11 mouse cellular contexts compared by ENCODE assay signal in genomic region chr9:78547742-78548141, GRCm38 (mm10). TPM values are rescaled to one million over a fixed set of nuclear protein-coding genes. Genes with fewer than 3 reads are reported as not detected.
DNase-seq lines count a peak whose midpoint lies in the region; TF ChIP-seq lines count a peak whose summit lies in the region.
"Had no signal": no experiment of that assay in that cellular context is flagged by ENCODE, and none has a peak within 500 bp of the region (broad histone marks: within the 10 kb centered on the region; RNA-seq: fewer than 3 reads in every experiment).

No protein-coding gene starts in this region.

- intact Hi-C loops in heart, adult 2 months (cut with DNase I): no loop called here

- H3K27ac ChIP-seq in heart, adult 2 months: no peak overlapping the region
- no peak overlapping the region for H3K27ac ChIP-seq in small intestine, adult 2 months (ENCODE audit: insufficient read depth, low read depth, low read length)

- no peak overlapping the region for H3K9ac ChIP-seq in heart, adult 2 months (ENCODE audit: low read depth, low read length)

- no peaks in the 10 kb centered on the region for H3K4me1 ChIP-seq in heart, adult 2 months (ENCODE audit: control insufficient read depth, insufficient read depth, low read length)
- H3K4me1 ChIP-seq in small intestine, adult 2 months (ENCODE audit: control insufficient read depth, insufficient read depth, insufficient read length, low read length): no peaks in the 10 kb centered on the region

- no peak for TF ChIP-seq EP300 in heart, adult 2 months (IDR thresholded peaks at IDR 0.05; ENCODE audit: insufficient read depth, low read depth, low read length)

- no peak overlapping the region for H3K4me3 ChIP-seq in heart, adult 2 months
- H3K4me3 ChIP-seq in small intestine, adult 2 months (ENCODE audit: low read depth, low read length): no peak overlapping the region

- TF ChIP-seq CTCF in heart, adult 2 months (IDR thresholded peaks at IDR 0.05): peak; percentile 32
- peak; percentile 27; the same call in 1 of the 2 replicates for TF ChIP-seq CTCF in brain, embryonic 14.5 days (IDR thresholded peaks at IDR 0.05; ENCODE audit: borderline replicate concordance, extremely low read depth, insufficient read depth, insufficient read length)
- TF ChIP-seq CTCF in small intestine, adult 2 months (IDR thresholded peaks at IDR 0.05; ENCODE audit: extremely low read depth, insufficient read length, insufficient replicate concordance, low read depth, low read length): peak; percentile 45; the same call in 1 of the 2 replicates

- no peak for TF ChIP-seq POLR2A in heart, adult 2 months (IDR thresholded peaks at IDR 0.05; ENCODE audit: insufficient read depth, low read depth, low read length)
- no peak for TF ChIP-seq POLR2A in brain, embryonic 14.5 days (IDR thresholded peaks at IDR 0.05; ENCODE audit: borderline replicate concordance, extremely low read depth, insufficient read depth, insufficient read length, poor library complexity, severe bottlenecking)
- no peak for TF ChIP-seq POLR2A in small intestine, adult 2 months (IDR thresholded peaks at IDR 0.05; ENCODE audit: low read depth, low read length)

- no peaks in the 10 kb centered on the region; the same call in 1 of the 2 replicates for H3K79me2 ChIP-seq in heart, adult 2 months (replicated peaks; ENCODE audit: control insufficient read depth, insufficient read depth, low read length)

- DNase-seq in heart, adult 2 months: no peak
- no peak for DNase-seq in heart, adult 18-20 months
- peak; percentile 40 for DNase-seq in testis, postnatal 10 days (ENCODE audit: low spot score)
- no peak for DNase-seq in testis, postnatal 14 days (ENCODE audit: low spot score)
- peak; percentile 26 for DNase-seq in brain, embryonic 14.5 days (ENCODE audit: low read depth)
- no peak for DNase-seq in urinary bladder, postnatal 10 days (ENCODE audit: low spot score)
- no peak for DNase-seq in frontal cortex, postnatal 25 days (ENCODE audit: low spot score in 2 of 2)
- DNase-seq: cerebellum, postnatal 14 days; lung, postnatal 10 days; right cerebral cortex, postnatal 25 days had no signal

- WGBS in heart, adult 2 months: 94% methylated on average over 12 of the region's 12 CpGs
- WGBS in small intestine, adult 2 months: 95% methylated on average over 12 of the region's 12 CpGs

- H3K27me3 ChIP-seq in heart, adult 2 months (ENCODE audit: control insufficient read depth, insufficient read depth, low read length): no peaks in the 10 kb centered on the region
- no peaks in the 10 kb centered on the region for H3K27me3 ChIP-seq in small intestine, adult 2 months (ENCODE audit: control insufficient read depth, insufficient read depth, low read length)

- H3K36me3 ChIP-seq in heart, adult 2 months (ENCODE audit: control insufficient read depth, insufficient read depth, low read length): no peaks in the 10 kb centered on the region
- peaks cover 4% of the 10 kb centered on the region; the same call in 1 of the 2 replicates for H3K36me3 ChIP-seq in small intestine, adult 2 months (ENCODE audit: control insufficient read depth, insufficient read depth, low read length)

RNA-seq across cellular contexts. Expression of gene Slc17a5, which starts 40.1 kb away (rescaled TPM):
- total RNA-seq in heart, adult 2 months (2021): 1 to 10 TPM; 3.8 to 4.9 TPM
- polyA plus RNA-seq in heart, adult 2 months (2012; rRNA removed): 5.1 TPM in 2 replicates
- total RNA-seq in heart, adult 18-20 months (2021): 1 to 10 TPM; 4.8 to 6.2 TPM
- 9.3 and 11.5 TPM in 2 replicates for polyA plus RNA-seq in brain, embryonic 14.5 days (2012; rRNA removed)
- 2.8 and 14.5 TPM in 2 replicates for polyA plus RNA-seq in small intestine, adult 2 months (2012; rRNA removed)

RNA-seq across cellular contexts. Expression of gene Eef1a1, which starts 58.8 kb away (rescaled TPM):
- 1,000 to 10,000 TPM in 1 of 2 experiments, 100 to 1,000 TPM in 1; 970 to 1,045 TPM for total RNA-seq in heart, adult 2 months (2021)
- polyA plus RNA-seq in heart, adult 2 months (2012; rRNA removed): 901 and 1,346 TPM in 2 replicates
- 1,000 to 10,000 TPM in 1 of 2 experiments, 100 to 1,000 TPM in 1; 994 to 1,266 TPM for total RNA-seq in heart, adult 18-20 months (2021)
- polyA plus RNA-seq in brain, embryonic 14.5 days (2012; rRNA removed): 6,510 and 8,462 TPM in 2 replicates
- polyA plus RNA-seq in small intestine, adult 2 months (2012; rRNA removed): 1,017 and 1,625 TPM in 2 replicates

Comparison
In these comparisons a context has a peak if more than half of its experiments do, and no peak if none do; other contexts are left out.
1. DNase-seq: peak in testis, postnatal 10 days (single experiment) and brain, embryonic 14.5 days (single experiment); none in heart, adult 2 months (0 of 2), heart, adult 18-20 months (0 of 2), testis, postnatal 14 days (single experiment), urinary bladder, postnatal 10 days (single experiment) and frontal cortex, postnatal 25 days (0 of 2).
2. Peak in every context shown above with its lines, with median percentiles within 50 percentile points of each other: CTCF ChIP-seq.